Mouse (Mus musculus) lung, adult 2 months (tissue): Measurements from ENCODE around the gene Dhfr.

Source experiments
- CTCF ChIP-seq: fragments of 200-500 bp; IDR thresholded peaks from 2 replicates; pipeline ENCODE4 v1.5.1; 2011; ENCODE audit warnings: mild to moderate bottlenecking, low read length, control low read depth; ENCODE audit not compliant: insufficient read depth
- POLR2A ChIP-seq: fragments of 200-500 bp; IDR thresholded peaks from 2 replicates; pipeline ENCODE4 v1.6.1; 2011; ENCODE audit warnings: low read depth, mild to moderate bottlenecking, control low read depth, low read length, borderline replicate concordance; ENCODE audit errors: extremely low read depth

DNA sequence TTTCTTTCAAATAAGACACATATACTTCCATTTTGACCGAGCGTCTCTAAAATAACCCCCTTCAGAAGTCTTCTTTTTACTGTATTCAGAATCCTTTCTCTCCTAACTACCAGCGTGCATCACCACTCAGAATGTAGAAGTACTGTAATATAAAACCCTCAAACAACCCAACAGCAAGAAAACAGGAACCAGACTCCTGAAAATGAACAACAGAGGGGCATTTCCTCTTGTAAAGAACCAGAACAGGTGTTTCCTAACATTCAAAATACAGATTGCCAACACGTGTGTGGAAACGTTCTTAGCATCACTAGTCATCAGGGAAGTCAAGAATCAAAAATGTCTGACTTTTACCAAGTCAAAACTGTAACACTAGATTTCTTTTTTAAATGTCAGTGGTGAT is 33.8 kb upstream of the Dhfr start:
- TF ChIP-seq POLR2A = no peak
- TF ChIP-seq CTCF = no peak
